Mouse (Mus musculus) liver, adult 2 months (tissue): ENCODE results near the gene Cnot9.

Source experiments
- CTCF ChIP-seq: fragments of 200-500 bp; IDR thresholded peaks from 2 replicates; pipeline ENCODE4 v1.5.1; 2011; ENCODE audit warnings: low read depth, low read length, control low read depth
- POLR2A ChIP-seq: fragments of 200-500 bp; IDR thresholded peaks from 2 replicates; pipeline ENCODE4 v1.6.1; 2011; ENCODE audit warnings: low read length, control low read depth; ENCODE audit not compliant: insufficient read depth; ENCODE audit errors: extremely low read depth

DNA sequence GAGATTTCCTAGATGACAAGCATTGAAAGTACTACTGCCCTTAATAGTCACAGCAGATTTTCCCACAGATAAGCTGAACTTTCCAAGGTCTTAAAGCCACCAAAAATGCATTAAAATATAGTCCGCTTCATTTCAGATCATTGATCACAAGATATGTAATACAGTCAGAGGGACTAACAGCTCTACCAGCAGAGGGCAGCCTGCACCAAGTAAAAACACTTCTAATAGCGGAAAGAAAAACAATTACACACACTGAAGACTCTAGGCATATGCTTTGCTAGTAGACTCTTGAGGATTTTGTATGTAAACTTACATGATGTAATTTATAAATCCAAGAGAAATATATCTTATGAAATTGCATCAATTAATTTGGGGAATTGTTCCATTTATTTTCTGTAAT lies 45.6 kb upstream of the Cnot9 start:
- TF ChIP-seq CTCF (no peak; the same call in 1 of the 2 replicates), POLR2A (no peak)
